Mouse (Mus musculus) midbrain, postnatal 0 days (tissue): ENCODE data around the gene Aldh3a1. TPM values are rescaled to one million over a fixed set of nuclear protein-coding genes. Genes with fewer than 3 reads are reported as not detected.
"Not testable (repeated sequence)": the region's sequence is repeated elsewhere in the genome, so short reads cannot be mapped to it uniquely, and the experiment has no call there.

Experiments
- ATAC-seq: fragments of 200-750 bp; cut with Nextera tagmentation; 2 replicates; pipeline ENCODE4 v1.8.0; 2017; ENCODE audit warnings: moderate number of reproducible peaks, mild to moderate bottlenecking, moderate TSS enrichment, moderate library complexity; ENCODE audit not compliant: low FRiP score
- DNase-seq: peaks from one replicate; pipeline ENCODE4 v3.0.0-alpha.2; 2015; ENCODE audit warnings: low spot score
- H3K27ac ChIP-seq: fragments of 300-500 bp; sonication (generic); 2 replicates; pipeline ENCODE4 v1.5.1; 2014; ENCODE audit warnings: low read depth, mild to moderate bottlenecking, low read length, mixed read lengths
- H3K27me3 ChIP-seq: fragments of 300-500 bp; sonication (generic); 2 replicates; pipeline ENCODE4 v1.6.1; 2014; ENCODE audit warnings: low read length, control low read depth, mixed read lengths; ENCODE audit not compliant: insufficient read depth
- H3K36me3 ChIP-seq: fragments of 300-500 bp; sonication (generic); 2 replicates; pipeline ENCODE4 v1.6.1; 2014; ENCODE audit warnings: low read length, control low read depth, mixed read lengths; ENCODE audit not compliant: insufficient read depth
- H3K4me1 ChIP-seq: fragments of 300-500 bp; sonication (generic); 2 replicates; pipeline ENCODE4 v1.6.1; 2014; ENCODE audit warnings: mild to moderate bottlenecking, control low read depth, antibody characterized with exemption, low read length, mixed read lengths; ENCODE audit not compliant: insufficient read depth
- H3K4me2 ChIP-seq: fragments of 300-500 bp; sonication (generic); 2 replicates; pipeline ENCODE4 v1.6.1; 2014; ENCODE audit warnings: low read depth, mild to moderate bottlenecking, low read length, mixed read lengths; ENCODE audit not compliant: poor library complexity, severe bottlenecking
- H3K4me3 ChIP-seq: fragments of 300-500 bp; sonication (generic); 2 replicates; pipeline ENCODE4 v1.5.1; 2014; ENCODE audit warnings: low read depth, mild to moderate bottlenecking, low read length, moderate library complexity
- H3K9ac ChIP-seq: fragments of 300-500 bp; sonication (generic); replicated peaks from 2 replicates; pipeline ENCODE4 v1.6.1; 2014; ENCODE audit warnings: mild to moderate bottlenecking, low read length, moderate library complexity, mixed read lengths; ENCODE audit not compliant: poor library complexity, severe bottlenecking
- H3K9me3 ChIP-seq: fragments of 300-500 bp; sonication (generic); 2 replicates; pipeline ENCODE4 v1.6.1; 2016; ENCODE audit warnings: low read length, control low read depth
- CTCF ChIP-seq: IDR thresholded peaks from 2 replicates; pipeline ENCODE4 v1.5.1; 2016; ENCODE audit warnings: antibody characterized with exemption, mild to moderate bottlenecking
- WGBS: fragments of 180-500 bp; shearing (Covaris S2); extraction: QIAGEN DNeasy Blood & Tissue Kit; methylation state at CpG from one replicate; pipeline ENCODE4 v1.1.7; 2014; 5-methylcytosine and 5-hydroxymethylcytosine counted together
- polyA plus RNA-seq: library from polyadenylated mRNA; unstranded; fragments of >200 nt; fragmentation: Nextera tagmentation; extraction: Ambion mirVana; gene quantifications from 2 replicates; pipeline ENCODE4 v1.2.1, GENCODE M21; 2015
- total RNA-seq: library from RNA; depleted of rRNA; stranded (reverse); fragments of >200 nt; gene quantifications from 2 replicates; pipeline ENCODE4 v1.2.3, GENCODE M21; 2014

Aldh3a1 gene
- total and polyA plus RNA-seq, 2 experiments from 2014 or later: 0.11 to 0.83 TPM

- 0 out of 2 replicates have a peak overlapping the region, but pooled peaks have one; percentile 32 for H3K27ac ChIP-seq
- 24% methylated on average over 2 of the region's 2 CpGs for WGBS
- TF ChIP-seq CTCF: no peak
- H3K9me3 ChIP-seq: no peaks in the 10 kb centered on the region
- H3K4me2 ChIP-seq: no peak overlapping the region
- no peak overlapping the region for H3K4me3 ChIP-seq
- H3K4me1 ChIP-seq: no peaks in the 10 kb centered on the region
- H3K27me3 ChIP-seq: no peaks in the 10 kb centered on the region
- no peaks in the 10 kb centered on the region for H3K36me3 ChIP-seq
- ATAC-seq (peak; percentile 56; the same call in 1 of the 2 replicates), DNase-seq (peak; percentile 77)
- no peak overlapping the region for H3K9ac ChIP-seq
These were observed 16.6 kb upstream of the Aldh3a1 start for GRCm38 (mm10) chr11:61190776-61191175.

- H3K27ac ChIP-seq, H3K9ac ChIP-seq, H3K9me3 ChIP-seq, H3K4me2 ChIP-seq, H3K36me3 ChIP-seq, H3K4me3 ChIP-seq, H3K27me3 ChIP-seq, ATAC-seq, H3K4me1 ChIP-seq, DNase-seq: not testable (repeated sequence)
- whole genome bisulfite sequencing: 92% methylated on average over 7 of the region's 10 CpGs
These were observed 15.2 kb upstream of the Aldh3a1 start for GRCm38 (mm10) chr11:61192123-61192522.

- 97% methylated on average over 2 of the region's 2 CpGs for WGBS
- Histone ChIP-seq H3K4me1 (no peaks in the 10 kb centered on the region), H3K4me3 (no peak overlapping the region), H3K36me3 (no peaks in the 10 kb centered on the region), H3K9me3 (no peaks in the 10 kb centered on the region), H3K27me3 (no peaks in the 10 kb centered on the region), H3K4me2 (no peak overlapping the region), H3K27ac (no peak overlapping the region), H3K9ac (no peak overlapping the region)
- ATAC-seq (no peak), DNase-seq (no peak)
- no peak for TF ChIP-seq CTCF
These were observed 14.6 kb upstream of the Aldh3a1 start for GRCm38 (mm10) chr11:61192779-61193178.

- DNase-seq (peak; percentile 88), ATAC-seq (no peak)
- Histone ChIP-seq H3K27me3 (no peaks in the 10 kb centered on the region), H3K36me3 (no peaks in the 10 kb centered on the region), H3K4me2 (no peak overlapping the region), H3K9ac (no peak overlapping the region), H3K27ac (no peak overlapping the region), H3K4me1 (no peaks in the 10 kb centered on the region), H3K9me3 (no peaks in the 10 kb centered on the region), H3K4me3 (no peak overlapping the region)
- TF ChIP-seq CTCF: peak; percentile 96
- 8% methylated on average over 9 of the region's 9 CpGs for WGBS
These were observed 13.9 kb upstream of the Aldh3a1 start for GRCm38 (mm10) chr11:61193392-61193791.

- no peaks in the 10 kb centered on the region for H3K36me3 ChIP-seq
- H3K27me3 ChIP-seq: no peaks in the 10 kb centered on the region
- H3K27ac ChIP-seq: no peak overlapping the region
- no peaks in the 10 kb centered on the region for H3K4me1 ChIP-seq
- no peak overlapping the region for H3K4me3 ChIP-seq
- WGBS: 84% methylated on average over 14 of the region's 14 CpGs
- no peak overlapping the region for H3K4me2 ChIP-seq
- H3K9ac ChIP-seq: no peak overlapping the region
- ATAC-seq (no peak), DNase-seq (no peak)
- H3K9me3 ChIP-seq: no peaks in the 10 kb centered on the region
- no peak for TF ChIP-seq CTCF
These were observed 10.6 kb upstream of the Aldh3a1 start for GRCm38 (mm10) chr11:61196616-61197353.

- no peaks in the 10 kb centered on the region for H3K9me3 ChIP-seq
- no peak overlapping the region for H3K9ac ChIP-seq
- no peaks in the 10 kb centered on the region for H3K27me3 ChIP-seq
- H3K27ac ChIP-seq: no peak overlapping the region
- no peaks in the 10 kb centered on the region for H3K36me3 ChIP-seq
- DNase-seq (no peak), ATAC-seq (no peak)
- H3K4me3 ChIP-seq: no peak overlapping the region
- H3K4me2 ChIP-seq: no peak overlapping the region
- no peaks in the 10 kb centered on the region for H3K4me1 ChIP-seq
- no peak for TF ChIP-seq CTCF
These were observed 9.4 kb upstream of the Aldh3a1 start for GRCm38 (mm10) chr11:61197935-61198334.
